Mouse (Mus musculus): Measurements from ENCODE around the gene Hist1h2bg.
"Not testable (repeated sequence)": the region's sequence is repeated elsewhere in the genome, so short reads cannot be mapped to it uniquely, and the experiment has no call there.

The Hist1h2bg gene

DNA sequence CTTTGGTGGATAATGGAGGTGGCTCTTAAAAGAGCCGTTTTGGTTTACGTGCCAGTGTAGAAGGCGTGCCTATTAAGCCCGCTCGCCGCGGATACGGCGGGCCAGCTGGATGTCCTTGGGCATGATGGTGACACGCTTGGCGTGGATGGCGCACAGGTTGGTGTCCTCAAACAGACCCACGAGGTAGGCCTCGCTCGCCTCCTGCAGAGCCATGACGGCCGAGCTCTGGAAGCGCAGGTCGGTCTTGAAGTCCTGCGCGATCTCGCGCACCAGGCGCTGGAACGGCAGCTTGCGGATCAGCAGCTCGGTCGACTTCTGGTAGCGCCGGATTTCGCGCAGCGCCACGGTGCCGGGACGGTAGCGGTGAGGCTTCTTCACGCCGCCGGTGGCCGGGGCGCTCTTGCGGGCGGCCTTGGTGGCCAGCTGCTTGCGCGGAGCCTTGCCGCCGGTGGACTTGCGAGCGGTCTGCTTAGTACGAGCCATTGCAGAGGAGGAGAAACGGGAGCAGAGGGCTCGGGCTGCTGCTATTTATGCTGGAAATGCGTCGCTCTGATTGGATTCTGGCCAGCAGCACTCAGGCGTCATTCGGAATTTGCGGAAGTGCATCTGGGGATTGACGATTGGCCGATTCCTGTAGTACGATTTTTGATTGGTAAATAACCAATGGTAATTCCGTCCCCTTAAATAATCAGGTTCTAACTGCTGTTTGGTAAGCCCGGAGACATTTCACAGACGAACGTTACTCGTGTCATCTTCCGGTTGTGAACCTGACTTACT, 9.1 kb upstream of the Hist1h2bg start, which contains the start of gene Hist1h3e:
Gene Hist1h3e (minus strand): TSS at position 487 of the 777 bp plus-strand sequence.
- peak; percentile 90 to 94 for DNase-seq (ENCODE audit: low spot score in 2 of 2)

DNA sequence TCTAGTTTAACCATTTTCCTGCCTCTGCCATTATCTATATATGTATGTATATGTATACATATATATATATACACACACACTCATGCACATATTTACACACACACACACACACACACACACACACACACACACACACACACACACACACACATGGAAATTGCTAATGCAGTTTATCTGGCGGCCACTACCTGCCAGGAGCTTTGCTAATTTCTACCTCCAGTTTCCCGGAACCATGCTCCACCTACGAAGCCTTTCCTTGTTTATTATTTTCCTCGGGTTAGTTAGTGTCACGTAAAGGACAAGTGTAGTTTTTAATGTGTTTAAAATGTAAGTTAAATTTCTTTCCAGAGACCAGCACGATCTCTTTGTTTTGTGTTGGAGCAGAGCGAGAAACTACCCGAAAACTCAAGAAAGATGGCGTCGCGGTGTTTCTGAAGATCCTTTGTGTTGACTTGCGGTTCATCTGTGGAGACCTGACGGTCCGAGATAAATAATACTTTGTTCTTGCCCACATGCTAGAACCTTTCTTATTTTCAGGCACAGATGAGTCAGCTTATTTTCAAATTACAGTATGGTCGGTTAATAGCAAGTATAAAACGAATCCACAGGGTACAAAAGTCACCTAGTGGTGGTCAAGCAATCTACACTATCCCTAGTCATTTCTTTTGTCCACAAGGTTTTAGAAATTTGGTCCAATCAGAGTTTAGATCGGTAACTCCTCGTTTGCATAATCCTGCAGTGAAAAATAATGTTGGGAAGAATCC, 8.3 kb upstream of the Hist1h2bg start:
- no peak for DNase-seq (ENCODE audit: low spot score in 2 of 2)

DNA sequence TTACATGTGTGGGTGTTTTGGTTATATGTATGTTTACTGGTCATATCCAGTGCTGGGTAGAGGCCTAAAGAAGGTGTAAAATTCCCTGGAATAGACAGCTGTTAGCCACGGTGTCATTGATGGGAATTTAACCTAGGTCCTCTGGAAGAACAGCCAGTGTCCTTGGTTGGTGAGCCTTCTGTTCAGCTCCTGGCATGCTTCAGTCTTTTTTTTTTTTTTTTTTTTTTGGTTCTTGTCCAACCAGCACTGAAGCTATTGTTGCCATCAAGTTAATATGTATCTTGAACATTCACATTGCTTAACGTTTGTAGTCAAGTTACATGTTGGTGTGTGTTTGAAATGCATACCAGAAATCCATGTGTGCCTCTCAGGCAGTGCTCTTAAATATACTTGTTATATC, 6.7 kb upstream of the Hist1h2bg start:
- no peak for DNase-seq (ENCODE audit: low spot score in 2 of 2)

DNA sequence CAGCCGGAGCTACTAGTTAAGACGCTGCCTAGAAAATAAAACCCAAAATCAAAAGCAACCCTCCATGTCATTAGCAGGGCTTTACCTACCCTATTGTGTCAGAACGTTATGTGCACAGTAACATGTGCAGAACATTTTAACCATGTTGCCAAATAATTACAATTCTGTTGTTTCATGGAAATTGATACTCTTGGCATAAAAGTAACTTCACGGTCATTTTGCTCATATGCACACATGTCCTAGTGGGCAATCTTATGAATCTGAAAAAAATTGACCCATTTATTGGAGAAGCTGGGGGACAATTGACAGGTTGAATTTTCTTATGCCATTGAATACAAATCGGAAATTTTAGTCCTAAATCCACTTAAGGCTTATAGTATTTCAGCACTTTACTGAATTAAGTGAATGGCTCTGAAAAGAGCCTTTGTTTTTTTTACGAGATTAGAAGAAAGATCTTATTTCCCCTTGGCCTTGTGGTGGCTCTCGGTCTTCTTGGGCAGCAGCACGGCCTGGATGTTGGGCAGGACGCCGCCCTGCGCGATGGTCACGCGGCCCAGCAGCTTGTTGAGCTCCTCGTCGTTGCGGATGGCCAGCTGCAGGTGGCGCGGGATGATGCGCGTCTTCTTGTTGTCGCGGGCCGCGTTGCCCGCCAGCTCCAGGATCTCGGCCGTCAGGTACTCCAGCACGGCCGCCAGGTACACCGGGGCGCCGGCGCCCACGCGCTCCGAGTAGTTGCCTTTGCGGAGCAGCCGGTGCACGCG, 755 bp upstream of the Hist1h2bg start:
- not testable (repeated sequence) for DNase-seq (ENCODE audit: low spot score in 2 of 2)

DNA sequence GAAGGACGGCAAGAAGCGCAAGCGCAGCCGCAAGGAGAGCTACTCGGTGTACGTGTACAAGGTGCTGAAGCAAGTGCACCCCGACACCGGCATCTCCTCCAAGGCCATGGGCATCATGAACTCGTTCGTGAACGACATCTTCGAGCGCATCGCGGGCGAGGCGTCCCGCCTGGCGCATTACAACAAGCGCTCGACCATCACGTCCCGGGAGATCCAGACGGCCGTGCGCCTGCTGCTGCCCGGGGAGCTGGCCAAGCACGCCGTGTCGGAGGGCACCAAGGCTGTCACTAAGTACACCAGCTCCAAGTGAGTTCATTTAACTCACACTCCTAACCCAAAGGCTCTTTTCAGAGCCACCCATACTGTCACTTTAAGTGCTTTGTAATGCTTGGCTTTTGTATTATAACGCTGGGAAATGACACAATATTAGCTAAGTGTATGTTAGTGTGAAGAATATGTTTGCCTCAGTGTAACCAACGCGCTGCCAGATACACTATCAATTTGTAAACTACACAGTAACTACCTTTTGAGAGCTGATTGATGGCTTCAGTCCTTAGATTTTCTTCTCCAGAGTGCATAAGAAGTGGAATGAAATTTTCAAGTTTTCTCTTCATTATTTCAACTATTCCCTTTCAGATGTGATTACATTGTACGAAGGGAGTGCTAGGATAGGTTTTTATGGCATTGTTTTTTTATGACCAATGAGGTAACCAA, 465 bp downstream of the Hist1h2bg start:
- not testable (repeated sequence) for DNase-seq (ENCODE audit: low spot score in 2 of 2)

DNA sequence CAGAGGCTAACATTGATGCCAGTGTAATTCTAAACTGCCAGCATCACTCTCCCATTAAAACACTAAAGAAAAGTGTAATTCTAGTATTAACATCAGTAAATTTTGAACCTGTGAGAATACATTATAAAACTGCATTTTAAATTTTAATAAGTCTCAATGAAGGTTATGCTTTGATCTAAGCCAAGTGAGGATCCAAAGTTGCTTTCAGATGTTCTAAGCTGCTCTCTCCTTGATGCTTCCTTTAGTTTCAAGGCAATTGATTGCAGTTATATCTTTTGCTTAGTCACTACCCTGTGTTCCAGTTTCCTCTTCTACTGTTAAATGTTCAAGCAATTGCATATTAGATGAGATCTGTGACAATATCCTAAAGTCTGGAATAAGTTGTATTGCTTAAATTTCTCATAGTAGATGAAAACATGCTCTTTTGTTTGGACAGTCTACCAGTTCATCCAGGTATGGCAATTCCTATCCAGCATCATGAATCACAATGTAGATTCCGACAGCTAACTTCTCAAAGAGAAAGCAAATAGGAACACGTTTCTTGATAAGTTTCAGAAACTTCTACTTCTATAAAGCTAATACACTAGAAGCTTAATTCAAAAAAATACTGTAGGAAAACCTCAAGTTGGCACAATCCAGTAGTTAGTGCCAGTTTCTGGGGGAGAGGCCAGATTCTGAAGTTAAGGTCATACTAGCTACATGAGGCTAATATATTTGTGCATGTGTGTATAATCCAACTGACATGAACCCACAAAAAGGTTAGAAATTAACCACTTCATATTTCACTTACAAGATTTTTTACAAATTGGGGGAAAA, 1.2 kb downstream of the Hist1h2bg start:
- no peak for DNase-seq (ENCODE audit: low spot score in 2 of 2)

DNA sequence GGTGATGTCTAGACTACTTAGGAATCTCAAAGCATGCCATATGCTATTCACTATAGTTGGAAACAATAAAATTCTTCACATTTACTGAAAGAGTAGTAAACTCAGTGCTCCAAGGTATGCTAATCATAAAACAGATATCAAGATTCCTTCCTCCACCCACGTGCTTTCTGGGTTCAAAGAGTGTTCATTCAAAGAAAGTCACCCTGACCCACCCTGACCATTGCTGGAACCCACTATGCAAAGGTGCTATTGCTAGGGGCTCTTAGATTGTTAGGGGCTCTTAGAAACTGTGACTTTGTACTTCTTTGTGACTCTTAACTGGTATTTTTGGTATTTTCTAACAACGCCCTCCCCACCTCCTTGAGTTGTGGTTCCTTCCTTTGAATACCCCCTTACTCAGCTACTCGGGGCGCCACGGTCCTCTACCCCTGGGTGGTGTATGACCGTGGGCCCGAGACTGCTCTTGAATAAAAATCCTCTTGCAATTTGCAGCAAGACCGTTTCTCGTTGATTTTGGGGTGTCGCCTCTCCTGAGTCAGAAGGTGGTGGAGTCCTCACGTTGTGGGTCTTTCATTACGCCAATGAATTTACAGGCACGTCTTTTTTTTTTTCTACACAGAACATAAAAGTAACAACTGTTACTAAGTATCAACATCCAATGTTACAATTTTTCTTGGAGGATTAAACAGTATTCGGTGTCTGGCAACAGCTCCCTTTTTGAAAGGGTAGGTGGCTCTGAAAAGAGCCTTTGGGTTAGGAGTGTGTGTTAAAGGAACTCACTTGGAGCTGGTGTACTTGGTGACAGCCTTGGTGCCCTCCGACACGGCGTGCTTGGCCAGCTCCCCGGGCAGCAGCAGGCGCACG, 2.1 kb downstream of the Hist1h2bg start:
- not testable (repeated sequence) for DNase-seq (ENCODE audit: low spot score in 2 of 2)

DNA sequence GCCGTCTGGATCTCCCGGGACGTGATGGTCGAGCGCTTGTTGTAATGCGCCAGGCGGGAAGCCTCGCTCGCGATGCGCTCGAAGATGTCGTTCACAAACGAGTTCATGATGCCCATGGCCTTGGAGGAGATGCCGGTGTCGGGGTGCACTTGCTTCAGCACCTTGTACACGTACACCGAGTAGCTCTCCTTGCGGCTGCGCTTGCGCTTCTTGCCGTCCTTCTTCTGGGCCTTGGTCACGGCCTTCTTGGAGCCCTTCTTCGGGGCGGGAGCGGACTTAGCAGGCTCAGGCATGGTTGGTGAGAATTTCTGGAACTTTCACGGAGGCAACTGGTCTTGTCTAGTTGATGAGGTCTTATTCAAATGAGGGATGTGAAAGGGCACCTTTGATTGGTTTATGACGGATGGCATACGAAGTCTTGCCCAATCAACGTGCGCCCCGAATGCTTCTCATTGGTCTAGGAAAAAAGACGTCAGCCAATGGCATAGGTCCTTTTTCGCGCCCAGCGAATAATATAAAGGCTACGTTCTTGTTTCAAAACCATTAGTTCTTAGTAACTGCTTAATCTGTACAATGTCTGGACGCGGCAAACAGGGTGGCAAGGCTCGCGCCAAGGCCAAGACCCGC, 2.8 kb downstream of the Hist1h2bg start, which contains the start of the genes Hist1h2bf and Hist1h2ad:
Gene Hist1h2bf (minus strand): TSS at position 299 of the 627 bp plus-strand sequence.
Gene Hist1h2ad (plus strand): TSS at position 484 of the 627 bp plus-strand sequence.
- DNase-seq (ENCODE audit: low spot score in 2 of 2): peak; percentile 66 to 86

DNA sequence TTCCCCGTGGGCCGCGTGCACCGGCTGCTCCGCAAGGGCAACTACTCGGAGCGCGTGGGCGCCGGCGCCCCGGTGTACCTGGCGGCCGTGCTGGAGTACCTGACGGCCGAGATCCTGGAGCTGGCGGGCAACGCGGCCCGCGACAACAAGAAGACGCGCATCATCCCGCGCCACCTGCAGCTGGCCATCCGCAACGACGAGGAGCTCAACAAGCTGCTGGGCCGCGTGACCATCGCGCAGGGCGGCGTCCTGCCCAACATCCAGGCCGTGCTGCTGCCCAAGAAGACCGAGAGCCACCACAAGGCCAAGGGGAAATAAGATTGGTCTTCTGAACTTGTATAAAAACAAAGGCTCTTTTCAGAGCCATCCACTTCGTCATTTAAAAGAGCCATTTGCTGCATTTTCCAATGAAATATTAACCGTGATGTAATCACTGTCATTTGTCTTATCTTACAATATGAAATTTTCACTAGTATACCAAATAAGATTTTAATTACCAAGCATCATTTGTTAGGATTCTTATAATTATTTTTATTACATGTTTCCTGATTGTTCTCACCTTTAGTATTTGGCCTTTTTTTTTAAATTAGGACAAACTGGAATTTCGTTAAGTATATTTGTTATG, 3.5 kb downstream of the Hist1h2bg start:
- not testable (repeated sequence) for DNase-seq (ENCODE audit: low spot score in 2 of 2)

DNA sequence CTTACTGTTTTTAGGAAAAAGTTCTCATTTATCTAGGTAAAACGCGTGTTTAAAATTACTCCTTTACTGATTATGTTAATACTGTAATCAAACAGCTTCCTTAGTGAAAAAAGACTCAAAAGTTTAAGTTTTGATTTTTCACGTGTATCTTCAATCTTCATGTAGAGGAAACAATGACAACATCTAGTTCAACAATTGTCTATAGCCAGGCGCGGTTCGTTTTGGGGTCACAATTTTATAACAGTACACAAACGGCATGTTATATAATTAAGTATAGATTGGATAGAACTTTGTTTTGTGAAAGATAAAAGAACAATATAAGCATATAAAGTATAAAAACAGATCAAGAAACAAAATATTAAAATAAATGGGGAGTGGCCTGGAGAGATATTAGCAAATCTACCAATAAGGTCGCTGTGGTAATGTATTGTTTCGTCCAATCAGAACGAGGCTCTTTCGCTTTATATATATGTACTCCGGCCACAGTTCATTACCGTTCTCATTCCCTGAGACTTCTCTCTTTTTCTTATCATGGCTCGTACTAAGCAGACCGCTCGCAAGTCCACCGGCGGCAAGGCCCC, 4.2 kb downstream of the Hist1h2bg start, which contains the start of gene Hist1h3d:
Gene Hist1h3d (plus strand): TSS at position 493 of the 581 bp plus-strand sequence.
- DNase-seq (ENCODE audit: low spot score in 2 of 2): no peak

DNA sequence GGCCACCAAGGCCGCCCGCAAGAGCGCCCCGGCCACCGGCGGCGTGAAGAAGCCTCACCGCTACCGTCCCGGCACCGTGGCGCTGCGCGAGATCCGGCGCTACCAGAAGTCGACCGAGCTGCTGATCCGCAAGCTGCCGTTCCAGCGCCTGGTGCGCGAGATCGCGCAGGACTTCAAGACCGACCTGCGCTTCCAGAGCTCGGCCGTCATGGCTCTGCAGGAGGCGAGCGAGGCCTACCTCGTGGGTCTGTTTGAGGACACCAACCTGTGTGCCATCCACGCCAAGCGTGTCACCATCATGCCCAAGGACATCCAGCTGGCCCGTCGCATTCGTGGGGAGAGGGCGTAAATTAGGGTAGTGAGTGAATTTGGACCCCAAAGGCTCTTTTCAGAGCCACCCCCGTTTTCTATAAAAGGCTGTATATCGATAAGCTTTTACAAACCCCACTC, 4.7 kb downstream of the Hist1h2bg start:
- not testable (repeated sequence) for DNase-seq (ENCODE audit: low spot score in 2 of 2)

DNA sequence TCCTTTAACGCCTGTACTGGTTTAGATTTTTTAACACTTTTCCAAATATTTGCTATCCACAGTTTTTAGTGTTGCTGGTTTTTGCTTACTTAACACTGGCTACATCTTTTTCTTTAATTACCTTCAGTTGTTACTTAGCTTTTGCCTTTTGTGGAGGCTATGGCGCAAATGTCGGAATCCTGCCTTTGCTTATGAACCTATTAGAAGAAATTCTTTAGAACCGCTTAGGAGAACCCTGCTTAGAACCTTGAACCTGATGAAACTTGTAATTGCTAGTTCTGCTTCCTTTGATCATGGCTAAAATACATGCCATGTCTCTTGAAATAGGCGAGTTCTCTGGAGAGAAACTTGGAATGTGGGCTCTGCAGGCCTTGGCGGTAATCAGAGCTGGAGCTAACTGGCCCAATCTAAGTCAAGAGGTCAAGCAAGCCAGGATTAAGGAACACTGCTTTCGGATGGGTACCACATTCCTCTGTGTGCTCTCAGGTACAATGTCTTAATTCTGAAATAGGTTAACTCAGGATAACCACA, 5.2 kb downstream of the Hist1h2bg start:
- no peak for DNase-seq (ENCODE audit: low spot score in 2 of 2)

DNA sequence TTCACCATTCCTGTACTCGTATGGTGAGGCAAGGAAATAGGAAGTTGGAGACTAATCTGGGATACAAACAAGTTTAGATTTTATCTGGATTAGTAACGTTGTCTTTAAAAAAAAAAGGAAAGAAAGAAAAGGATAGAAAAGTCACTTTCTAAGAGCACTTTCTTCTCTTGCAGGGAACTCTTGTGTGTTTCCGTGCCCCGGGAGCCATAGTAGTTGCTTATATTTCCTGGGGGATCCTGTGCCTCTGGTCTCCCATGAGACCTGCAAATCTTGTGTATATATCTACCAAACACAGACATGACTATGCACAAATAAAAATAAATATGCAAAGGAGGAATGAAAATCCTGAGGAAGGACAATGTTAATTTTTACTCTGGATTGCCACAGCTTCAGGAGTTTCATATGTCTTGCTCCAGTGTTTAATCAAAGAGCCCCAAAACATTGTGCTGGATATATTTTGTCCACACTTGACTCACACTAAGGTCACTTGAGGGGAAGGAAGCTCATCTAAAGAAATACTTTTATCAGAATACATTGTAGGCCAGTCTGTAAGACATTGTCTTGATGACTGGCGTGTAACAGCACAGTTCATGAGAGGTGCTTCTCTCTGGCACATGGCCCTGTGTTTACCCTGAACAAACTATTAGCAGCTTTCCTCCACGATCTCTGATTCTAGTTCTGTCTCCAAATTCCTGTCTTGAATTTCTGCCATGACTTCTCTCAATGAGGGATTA, 5.9 kb downstream of the Hist1h2bg start:
- no peak for DNase-seq (ENCODE audit: low spot score in 2 of 2)

DNA sequence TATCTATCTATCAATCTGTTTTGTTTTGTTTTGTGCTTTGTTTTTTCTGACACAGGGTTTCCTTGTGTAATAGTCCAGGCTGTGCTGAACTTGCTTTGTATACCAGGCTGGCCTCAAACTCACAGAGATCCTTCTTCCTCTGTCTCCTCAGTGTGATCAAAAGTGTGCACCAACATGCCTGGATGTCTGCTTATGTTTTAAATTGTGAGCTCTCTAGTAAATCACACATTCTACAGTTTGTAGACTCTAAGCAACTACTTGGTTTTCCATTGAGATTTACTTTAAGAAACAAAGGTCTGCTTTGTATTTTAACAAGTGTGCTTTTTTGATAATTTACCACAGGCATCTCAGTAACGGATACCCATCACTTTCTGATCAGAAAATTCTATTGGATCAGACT, 6.6 kb downstream of the Hist1h2bg start:
- DNase-seq (ENCODE audit: low spot score in 2 of 2): no peak

DNA sequence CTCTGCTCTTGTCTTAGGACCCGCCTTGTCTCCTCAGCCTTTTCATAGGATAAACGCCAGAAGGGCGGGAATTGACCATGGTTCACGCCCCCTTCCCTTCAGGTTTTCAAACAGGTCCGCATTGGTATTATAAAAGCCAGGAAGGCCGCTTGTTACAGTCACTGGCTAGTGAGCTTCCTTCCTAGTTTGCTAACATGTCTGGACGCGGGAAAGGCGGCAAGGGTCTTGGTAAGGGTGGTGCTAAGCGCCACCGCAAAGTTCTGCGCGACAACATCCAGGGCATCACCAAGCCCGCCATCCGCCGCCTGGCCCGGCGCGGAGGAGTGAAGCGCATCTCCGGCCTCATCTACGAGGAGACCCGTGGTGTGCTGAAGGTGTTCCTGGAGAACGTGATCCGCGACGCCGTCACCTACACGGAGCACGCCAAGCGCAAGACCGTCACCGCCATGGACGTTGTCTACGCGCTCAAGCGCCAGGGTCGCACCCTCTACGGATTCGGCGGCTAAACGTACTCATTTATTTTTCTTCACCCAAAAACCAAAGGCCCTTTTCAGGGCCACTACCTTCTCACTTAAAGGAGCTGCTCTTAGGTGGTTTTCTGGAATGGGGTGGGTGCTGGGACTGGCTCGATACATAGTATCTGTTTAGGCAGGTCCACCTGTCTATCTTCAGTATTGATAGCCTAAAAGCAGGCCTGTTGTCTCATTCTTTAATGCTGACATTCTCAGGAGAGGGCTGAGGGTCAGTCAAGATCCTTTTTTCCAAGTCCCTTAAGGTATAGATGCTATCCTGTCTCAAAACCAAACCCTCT, 10.4 kb downstream of the Hist1h2bg start, which contains the start of gene Hist1h4d:
Gene Hist1h4d (plus strand): TSS at position 191 of the 811 bp plus-strand sequence.
- peak; percentile 98 to 100 for DNase-seq (ENCODE audit: low spot score in 2 of 2)

Data from urinary bladder, postnatal 36 days (tissue).